11 mouse cellular contexts compared by ENCODE assay signal in the genomic region with DNA sequence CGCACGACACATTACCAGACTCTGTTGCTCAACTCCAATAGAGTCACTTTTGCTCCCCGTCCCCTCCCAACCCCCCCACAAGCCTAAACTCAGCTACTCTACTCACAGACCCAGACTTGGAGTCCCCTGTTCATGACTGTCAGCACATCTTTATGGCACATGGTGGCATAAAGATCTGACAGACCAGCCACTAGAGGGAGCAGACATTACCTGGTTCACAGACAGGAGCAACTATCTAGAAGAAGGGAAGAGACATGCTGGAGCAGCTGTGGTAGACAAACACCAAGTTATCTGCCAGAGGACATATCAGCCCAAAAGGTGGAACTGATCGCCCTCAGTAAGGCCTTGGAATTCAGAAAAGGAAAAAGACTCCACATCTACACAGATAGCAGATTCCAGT. TPM values are rescaled to one million over a fixed set of nuclear protein-coding genes. Genes with fewer than 3 reads are reported as not detected.
A peak's percentile ranks its signal among the peaks of the same experiment; 100 is the strongest.
DNase-seq lines count a peak whose midpoint lies in the region; ATAC-seq and TF ChIP-seq lines count a peak whose summit lies in the region.
"Had no signal": no experiment of that assay in that cellular context is flagged by ENCODE, and none has a peak within 500 bp of the region (broad histone marks: within the 10 kb centered on the region; RNA-seq: fewer than 3 reads in every experiment).

No protein-coding gene starts in this region.

- H3K4me1 ChIP-seq in hindbrain, postnatal 0 days (ENCODE audit: insufficient read depth, low read length): no peaks in the 10 kb centered on the region
- no peaks in the 10 kb centered on the region for H3K4me1 ChIP-seq in hindbrain, embryonic 14.5 days (replicated peaks; ENCODE audit: control insufficient read depth, insufficient read depth, low read length)
- H3K4me1 ChIP-seq in intestine, embryonic 15.5 days (replicated peaks): no peaks in the 10 kb centered on the region

- H3K36me3 ChIP-seq in hindbrain, postnatal 0 days (ENCODE audit: insufficient read depth, low read length): no peaks in the 10 kb centered on the region
- no peaks in the 10 kb centered on the region for H3K36me3 ChIP-seq in hindbrain, embryonic 14.5 days (replicated peaks; ENCODE audit: control insufficient read depth, insufficient read depth)
- H3K36me3 ChIP-seq in intestine, embryonic 15.5 days: no peaks in the 10 kb centered on the region

- H3K27me3 ChIP-seq in hindbrain, postnatal 0 days (ENCODE audit: insufficient read depth, low read length): no peaks in the 10 kb centered on the region
- no peaks in the 10 kb centered on the region for H3K27me3 ChIP-seq in hindbrain, embryonic 14.5 days (ENCODE audit: control insufficient read depth, insufficient read depth, low read length)
- H3K27me3 ChIP-seq in intestine, embryonic 15.5 days (replicated peaks): no peaks in the 10 kb centered on the region

- H3K4me3 ChIP-seq in hindbrain, postnatal 0 days (ENCODE audit: low read length): no peak overlapping the region
- no peak overlapping the region for H3K4me3 ChIP-seq in hindbrain, embryonic 14.5 days (replicated peaks; ENCODE audit: low read length)
- no peak overlapping the region for H3K4me3 ChIP-seq in intestine, embryonic 15.5 days (replicated peaks)

- no peak overlapping the region for H3K4me2 ChIP-seq in hindbrain, postnatal 0 days (ENCODE audit: low read depth, low read length)
- H3K4me2 ChIP-seq in hindbrain, embryonic 14.5 days (replicated peaks): no peak overlapping the region
- H3K4me2 ChIP-seq in intestine, embryonic 15.5 days (replicated peaks): no peak overlapping the region

- 81% methylated on average over 4 of the region's 4 CpGs for WGBS in hindbrain, postnatal 0 days
- 74% methylated on average over 4 of the region's 4 CpGs for WGBS in hindbrain, embryonic 14.5 days
- WGBS in intestine, embryonic 15.5 days: 72% methylated on average over 4 of the region's 4 CpGs

- no peak overlapping the region for H3K9ac ChIP-seq in hindbrain, postnatal 0 days (replicated peaks; ENCODE audit: low read length)
- no peak overlapping the region for H3K9ac ChIP-seq in hindbrain, embryonic 14.5 days
- H3K9ac ChIP-seq in intestine, embryonic 15.5 days: no peak overlapping the region

- H3K9me3 ChIP-seq in hindbrain, postnatal 0 days (ENCODE audit: low read length): no peaks in the 10 kb centered on the region
- H3K9me3 ChIP-seq in hindbrain, embryonic 14.5 days (ENCODE audit: control insufficient read depth, low read length): peaks cover 3% of the 10 kb centered on the region; the same call in 1 of the 2 replicates
- no peaks in the 10 kb centered on the region for H3K9me3 ChIP-seq in intestine, embryonic 15.5 days

- TF ChIP-seq CTCF in hindbrain, postnatal 0 days (IDR thresholded peaks at IDR 0.05; ENCODE audit: low read depth): peak; percentile 31

- no peak for DNase-seq in hindbrain, postnatal 0 days (ENCODE audit: low spot score)
- DNase-seq in hindbrain, embryonic 14.5 days (ENCODE audit: low spot score): no peak
- DNase-seq in right cerebral cortex, adult 2 months (ENCODE audit: low spot score in 2 of 2): peak; percentile 8 to 12
- no peak for DNase-seq in right cerebral cortex, postnatal 14 days
- peak; percentile 7 for DNase-seq in c-Kit-positive CD71-positive TER-119-positive erythroid progenitor cells, embryonic 14.5 days (ENCODE audit: low spot score)
- DNase-seq in thymus, postnatal 25 days: peak; percentile 2
- no peak for DNase-seq in cerebellum, postnatal 4 days (ENCODE audit: low spot score in 2 of 2)

- H3K27ac ChIP-seq in hindbrain, postnatal 0 days: no peak overlapping the region
- H3K27ac ChIP-seq in hindbrain, embryonic 14.5 days: no peak overlapping the region
- H3K27ac ChIP-seq in intestine, embryonic 15.5 days: no peak overlapping the region

- no peak for ATAC-seq in hindbrain, postnatal 0 days
- ATAC-seq in hindbrain, embryonic 14.5 days (ENCODE audit: low FRiP score): no peak
- ATAC-seq in intestine, embryonic 15.5 days: no peak

RNA-seq across cellular contexts. Expression of a gene that starts 6.2 kb away (rescaled TPM):
- total RNA-seq in hindbrain, postnatal 0 days (2014; rRNA removed): not detected in 2 replicates
- not detected in 2 replicates for polyA plus RNA-seq in hindbrain, postnatal 0 days (2015; fragmentation: Nextera tagmentation; extraction: Ambion mirVana)
- not detected in 2 replicates for polyA plus RNA-seq in hindbrain, embryonic 14.5 days (2014; fragmentation: Nextera tagmentation; extraction: Ambion mirVana)
- 0.19 and 0.34 TPM in 2 replicates for polyA plus RNA-seq in intestine, embryonic 15.5 days (2015; fragmentation: Nextera tagmentation; extraction: Ambion mirVana)
- total RNA-seq: gastrocnemius, postnatal 4 days; monocyte, adult 5-6 weeks had no signal
- polyA plus RNA-seq: stomach, embryonic 14.5 days had no signal

RNA-seq across cellular contexts. Expression of a gene that starts 16.1 kb away (rescaled TPM):
- total RNA-seq in hindbrain, postnatal 0 days (2014; rRNA removed): not detected in 2 replicates
- not detected in 2 replicates for polyA plus RNA-seq in hindbrain, postnatal 0 days (2015; fragmentation: Nextera tagmentation; extraction: Ambion mirVana)
- polyA plus RNA-seq in hindbrain, embryonic 14.5 days (2014; fragmentation: Nextera tagmentation; extraction: Ambion mirVana): not detected in 2 replicates
- polyA plus RNA-seq in intestine, embryonic 15.5 days (2015; fragmentation: Nextera tagmentation; extraction: Ambion mirVana): 0.35 and 0.63 TPM in 2 replicates
- total RNA-seq: monocyte, adult 5-6 weeks had no signal
- polyA plus RNA-seq: stomach, embryonic 14.5 days had no signal

RNA-seq across cellular contexts. Expression of a gene that starts 22.8 kb away (rescaled TPM):
- total RNA-seq in hindbrain, postnatal 0 days (2014; rRNA removed): not detected in 2 replicates
- not detected in 2 replicates for polyA plus RNA-seq in hindbrain, postnatal 0 days (2015; fragmentation: Nextera tagmentation; extraction: Ambion mirVana)
- not detected in 2 replicates for polyA plus RNA-seq in hindbrain, embryonic 14.5 days (2014; fragmentation: Nextera tagmentation; extraction: Ambion mirVana)
- polyA plus RNA-seq in intestine, embryonic 15.5 days (2015; fragmentation: Nextera tagmentation; extraction: Ambion mirVana): not detected in 2 replicates
- total RNA-seq: gastrocnemius, postnatal 4 days; monocyte, adult 5-6 weeks had no signal
- polyA plus RNA-seq: stomach, embryonic 14.5 days had no signal

RNA-seq across cellular contexts. Expression of a gene that starts 25.8 kb away (rescaled TPM):
- not detected in 2 replicates for total RNA-seq in hindbrain, postnatal 0 days (2014; rRNA removed)
- not detected in 2 replicates for polyA plus RNA-seq in hindbrain, postnatal 0 days (2015; fragmentation: Nextera tagmentation; extraction: Ambion mirVana)
- polyA plus RNA-seq in hindbrain, embryonic 14.5 days (2014; fragmentation: Nextera tagmentation; extraction: Ambion mirVana): not detected in 2 replicates
- polyA plus RNA-seq in intestine, embryonic 15.5 days (2015; fragmentation: Nextera tagmentation; extraction: Ambion mirVana): 0.16 and 0.26 TPM in 2 replicates
- total RNA-seq: gastrocnemius, postnatal 4 days; monocyte, adult 5-6 weeks had no signal
- polyA plus RNA-seq: stomach, embryonic 14.5 days had no signal

Comparison
In these comparisons a context has a peak if more than half of its experiments do, and no peak if none do; other contexts are left out.
1. DNase-seq: peak in right cerebral cortex, adult 2 months (2 of 2), c-Kit-positive CD71-positive TER-119-positive erythroid progenitor cells, embryonic 14.5 days (single experiment) and thymus, postnatal 25 days (single experiment); none in hindbrain, postnatal 0 days (single experiment), hindbrain, embryonic 14.5 days (single experiment), right cerebral cortex, postnatal 14 days (single experiment) and cerebellum, postnatal 4 days (0 of 2).